Mouse (Mus musculus) 416B (cell line): ENCODE results near the gene Ptprc.
A peak's percentile ranks its signal among the peaks of the same experiment; 100 is the strongest.

Experiments
- DNase-seq: peaks from one replicate; pipeline ENCODE4 v3.0.0; 2011; ENCODE audit warnings: low read depth

The Ptprc gene

GRCm38 (mm10) chr1:138040556-138040955, 135.0 kb downstream of the Ptprc start:
- DNase-seq, result no peak

DNA sequence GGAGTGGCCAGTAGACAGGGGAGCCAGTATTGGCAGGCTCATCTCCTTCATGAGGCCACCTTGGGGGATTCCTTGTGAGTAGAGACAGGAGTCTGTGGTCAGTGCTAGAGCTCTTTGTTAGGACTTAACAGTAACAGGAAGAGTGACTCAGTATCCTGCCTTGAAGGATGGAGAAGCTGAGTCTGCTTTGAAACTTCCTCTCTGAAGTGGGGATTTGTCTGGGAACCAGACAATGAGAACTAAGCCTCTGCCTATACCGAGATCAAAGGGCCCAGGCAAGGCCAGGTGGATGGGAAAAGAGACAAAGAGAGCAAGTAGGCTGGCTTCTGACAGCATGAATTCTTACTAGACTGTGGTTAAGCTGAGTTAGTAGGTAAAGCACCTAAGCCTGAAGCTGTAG, 136.3 kb downstream of the Ptprc start:
- DNase-seq, result peak; percentile 95

- DNase-seq, result no peak
These were observed 138.0 kb downstream of the Ptprc start for GRCm38 (mm10) chr1:138037484-138037883.

GRCm38 (mm10) chr1:138029649-138030048, 145.9 kb downstream of the Ptprc start:
- no peak for DNase-seq

GRCm38 (mm10) chr1:138025298-138025697, 150.2 kb downstream of the Ptprc start:
- DNase-seq, result no peak

- DNase-seq, result no peak
These were observed 151.9 kb downstream of the Ptprc start for GRCm38 (mm10) chr1:138023601-138024000.

DNA sequence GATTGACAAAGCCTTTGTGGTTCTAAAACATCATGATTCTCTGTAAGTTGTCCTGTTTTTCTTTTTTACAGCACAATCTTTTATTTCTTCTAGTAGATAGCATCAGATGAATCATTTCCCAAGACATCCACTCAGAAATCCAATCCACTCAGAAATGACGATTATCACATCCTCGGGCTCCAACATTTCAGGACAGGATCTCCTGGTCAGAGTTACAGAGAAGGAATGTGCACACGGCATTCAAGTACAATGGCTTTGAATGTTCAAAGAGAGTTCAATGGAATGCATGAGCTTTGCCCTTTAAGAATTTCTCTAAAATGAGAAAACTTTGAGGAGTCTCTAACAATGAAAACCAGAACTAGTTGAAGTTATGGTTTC, 152.6 kb downstream of the Ptprc start:
- DNase-seq, result no peak

- no peak for DNase-seq
These were observed 153.3 kb downstream of the Ptprc start for GRCm38 (mm10) chr1:138021962-138022917.
